Mouse (Mus musculus) megakaryocyte, embryonic 14.5 days (primary cell): Measurements from ENCODE around the gene Mthfsd. TPM values are rescaled to one million over a fixed set of nuclear protein-coding genes. Genes with fewer than 3 reads are reported as not detected.

Experiments used
- H3K27me3 ChIP-seq: replicated peaks from 2 replicates; pipeline ENCODE3; 2012; ENCODE audit warnings: inconsistent platforms
- H3K36me3 ChIP-seq: replicated peaks from 2 replicates; pipeline ENCODE3; 2012; ENCODE audit warnings: low read length, inconsistent platforms, mixed read lengths
- H3K4me1 ChIP-seq: 2 replicates; pipeline ENCODE4 v1.6.1; 2012; ENCODE audit warnings: inconsistent platforms
- H3K4me3 ChIP-seq: replicated peaks from 2 replicates; pipeline ENCODE3; 2012; ENCODE audit warnings: moderate library complexity, mild to moderate bottlenecking, inconsistent platforms
- H3K9me3 ChIP-seq: 2 replicates; pipeline ENCODE4 v1.6.1; 2012; ENCODE audit warnings: inconsistent platforms
- FLI1 ChIP-seq: IDR thresholded peaks from 2 replicates; pipeline ENCODE4 v1.6.1; 2012; ENCODE audit warnings: low read length, inconsistent platforms, mixed read lengths
- GATA1 ChIP-seq: IDR thresholded peaks from 3 replicates; pipeline ENCODE4 v1.6.1; 2012; ENCODE audit warnings: mixed read lengths, low read length, inconsistent platforms, borderline replicate concordance
- polyA plus RNA-seq: library from polyadenylated mRNA; stranded (reverse); fragments of >175 nt; gene quantifications from 2 replicates; pipeline ENCODE4 v1.2.3, GENCODE M21; 2012; ENCODE audit warnings: low replicate concordance; ENCODE audit not compliant: insufficient read depth

Gene Mthfsd
- polyA plus RNA-seq, 1 experiment: 66.9 TPM

GRCm38 (mm10) chr8:121130522-121130921, 22.3 kb upstream of the Mthfsd start:
- peaks cover 20% of the 10 kb centered on the region for H3K4me1 ChIP-seq
- H3K9me3 ChIP-seq: peaks cover 15% of the 10 kb centered on the region
- H3K36me3 ChIP-seq: no peaks in the 10 kb centered on the region
- H3K27me3 ChIP-seq: peaks cover 97% of the 10 kb centered on the region
- TF ChIP-seq GATA1 (no peak), FLI1 (no peak)
- H3K4me3 ChIP-seq: no peak overlapping the region

DNA sequence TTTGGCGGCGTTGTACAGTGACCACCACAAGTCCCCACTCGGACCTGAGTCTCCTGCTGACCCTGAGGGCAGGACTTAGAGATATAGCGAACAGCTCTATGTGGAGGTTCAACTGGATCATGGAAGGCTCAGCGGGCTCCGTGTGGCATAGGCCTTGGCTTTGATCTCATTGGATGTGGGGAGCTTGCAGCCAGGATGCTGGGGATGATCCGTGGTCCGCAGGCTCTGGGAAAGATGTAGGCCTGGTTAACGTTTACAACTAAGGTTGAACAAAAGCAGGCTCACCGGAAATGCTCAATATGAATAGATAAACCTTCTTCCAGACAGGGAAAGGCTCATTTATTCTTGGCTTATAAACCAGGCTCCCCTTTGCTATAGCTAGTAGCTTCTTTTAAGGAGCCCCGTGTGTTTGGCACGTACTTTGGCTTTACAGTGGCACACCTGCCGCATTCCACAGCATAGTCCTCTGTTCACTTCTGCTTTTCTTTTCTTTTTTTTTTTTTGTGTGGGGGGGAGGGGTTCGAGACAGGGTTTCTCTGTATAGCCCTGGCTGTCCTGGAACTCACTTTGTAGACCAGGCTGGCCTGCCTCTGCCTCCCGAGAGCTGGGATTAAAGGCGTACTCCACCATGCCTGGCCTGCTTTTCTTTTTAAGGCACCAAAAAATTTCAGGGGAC, 21.2 kb upstream of the Mthfsd start:
- Histone ChIP-seq H3K4me1 (peaks cover 30% of the 10 kb centered on the region), H3K9me3 (peaks cover 6% of the 10 kb centered on the region), H3K27me3 (peaks cover 98% of the 10 kb centered on the region), H3K4me3 (no peak overlapping the region), H3K36me3 (no peaks in the 10 kb centered on the region)
- no peak for TF ChIP-seq GATA1
- TF ChIP-seq FLI1: no peak

DNA sequence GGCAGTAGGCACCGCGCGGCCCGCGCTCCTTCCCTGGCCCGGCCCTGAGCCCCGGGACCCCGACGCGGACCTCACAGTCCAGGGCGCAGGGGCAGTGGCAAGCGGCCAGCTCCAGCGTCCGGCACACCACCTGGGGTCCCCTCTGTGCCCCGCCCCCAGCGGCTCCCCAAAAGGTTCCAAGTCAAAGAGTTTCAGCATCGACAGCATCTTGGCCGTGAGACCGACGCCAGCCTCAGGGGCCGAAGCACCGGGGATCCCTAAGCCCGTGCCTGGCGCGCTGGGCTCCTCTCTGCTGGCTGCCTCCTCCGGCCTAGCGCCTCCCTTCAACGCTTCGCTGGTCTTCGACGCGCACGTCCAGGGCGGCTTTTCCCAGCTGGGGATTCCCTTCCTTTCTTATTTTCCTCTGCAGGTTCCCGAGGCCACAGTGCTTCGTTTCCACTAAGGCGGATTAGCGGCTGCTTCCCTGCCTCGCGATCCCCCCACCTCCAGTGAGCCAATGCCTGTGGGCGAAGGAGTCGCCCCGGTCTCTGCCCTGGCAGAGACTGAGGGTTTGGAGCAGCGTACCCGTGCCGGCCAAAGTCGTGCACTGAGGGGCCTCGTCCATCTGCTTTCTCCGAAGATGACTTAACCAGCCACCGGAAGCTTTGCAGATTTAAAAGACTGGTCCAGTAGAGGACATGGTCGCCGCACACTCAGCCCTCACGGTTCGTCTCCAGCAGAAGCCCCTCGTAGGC, 20.5 kb upstream of the Mthfsd start:
- no peaks in the 10 kb centered on the region for H3K36me3 ChIP-seq
- H3K4me3 ChIP-seq: no peak overlapping the region
- peaks cover 30% of the 10 kb centered on the region for H3K4me1 ChIP-seq
- no peaks in the 10 kb centered on the region for H3K9me3 ChIP-seq
- no peak for TF ChIP-seq FLI1
- no peak for TF ChIP-seq GATA1
- peaks cover 97% of the 10 kb centered on the region for H3K27me3 ChIP-seq

GRCm38 (mm10) chr8:121127756-121128375, 19.7 kb upstream of the Mthfsd start, which contains the start of gene Foxl1:
Foxl1 (plus strand) TSS chr8:121127940.
- TF ChIP-seq GATA1 (no peak), FLI1 (no peak)
- H3K36me3 ChIP-seq: no peaks in the 10 kb centered on the region
- no peak within 1 kb of the TSS for H3K4me3 ChIP-seq
- peaks cover 30% of the 10 kb centered on the region for H3K4me1 ChIP-seq
- peaks cover 98% of the 10 kb centered on the region for H3K27me3 ChIP-seq
- no peaks in the 10 kb centered on the region for H3K9me3 ChIP-seq

GRCm38 (mm10) chr8:121127291-121127701, 19.1 kb upstream of the Mthfsd start:
- H3K9me3 ChIP-seq: no peaks in the 10 kb centered on the region

GRCm38 (mm10) chr8:121126694-121127093, 18.5 kb upstream of the Mthfsd start:
- no peaks in the 10 kb centered on the region for H3K36me3 ChIP-seq
- TF ChIP-seq FLI1: no peak
- TF ChIP-seq GATA1: no peak
- H3K4me1 ChIP-seq: peaks cover 30% of the 10 kb centered on the region
- H3K27me3 ChIP-seq: peaks cover 98% of the 10 kb centered on the region
- H3K4me3 ChIP-seq: no peak overlapping the region
- no peaks in the 10 kb centered on the region for H3K9me3 ChIP-seq

More at GRCm38 (mm10) chr8:121127291-121127701, 19.1 kb upstream of the Mthfsd start:
- Histone ChIP-seq H3K4me1 (peaks cover 30% of the 10 kb centered on the region), H3K4me3 (no peak overlapping the region), H3K27me3 (peaks cover 98% of the 10 kb centered on the region), H3K36me3 (no peaks in the 10 kb centered on the region)
- no peak for TF ChIP-seq FLI1

- H3K4me1 ChIP-seq: peaks cover 31% of the 10 kb centered on the region
- peaks cover 99% of the 10 kb centered on the region for H3K27me3 ChIP-seq
- no peak for TF ChIP-seq FLI1
- TF ChIP-seq GATA1: no peak
- H3K4me3 ChIP-seq: no peak overlapping the region
- H3K9me3 ChIP-seq: no peaks in the 10 kb centered on the region
- no peaks in the 10 kb centered on the region for H3K36me3 ChIP-seq
Observed at GRCm38 (mm10) chr8:121126191-121126590, 18.0 kb upstream of the Mthfsd start.

GRCm38 (mm10) chr8:121125311-121125876, 17.2 kb upstream of the Mthfsd start:
- no peak for TF ChIP-seq FLI1
- TF ChIP-seq GATA1: no peak
- Histone ChIP-seq H3K27me3 (peaks cover 99% of the 10 kb centered on the region), H3K4me3 (peak overlapping the region; percentile 67), H3K36me3 (no peaks in the 10 kb centered on the region), H3K9me3 (no peaks in the 10 kb centered on the region), H3K4me1 (peaks cover 36% of the 10 kb centered on the region)

GRCm38 (mm10) chr8:121124547-121125239, 16.5 kb upstream of the Mthfsd start:
- H3K36me3 ChIP-seq: no peaks in the 10 kb centered on the region
- peaks cover 99% of the 10 kb centered on the region for H3K27me3 ChIP-seq
- H3K4me1 ChIP-seq: peaks cover 36% of the 10 kb centered on the region
- H3K4me3 ChIP-seq: no peak overlapping the region
- no peak for TF ChIP-seq FLI1
- H3K9me3 ChIP-seq: no peaks in the 10 kb centered on the region
